Mouse (Mus musculus): ENCODE measurements at regions not wholly inside any gene's neighbourhood (a gene's known extent, or its start where the extent isn't known, plus 50 kb on each side); places are given as distances from the start of the nearest gene placed in this dataset.

DNA sequence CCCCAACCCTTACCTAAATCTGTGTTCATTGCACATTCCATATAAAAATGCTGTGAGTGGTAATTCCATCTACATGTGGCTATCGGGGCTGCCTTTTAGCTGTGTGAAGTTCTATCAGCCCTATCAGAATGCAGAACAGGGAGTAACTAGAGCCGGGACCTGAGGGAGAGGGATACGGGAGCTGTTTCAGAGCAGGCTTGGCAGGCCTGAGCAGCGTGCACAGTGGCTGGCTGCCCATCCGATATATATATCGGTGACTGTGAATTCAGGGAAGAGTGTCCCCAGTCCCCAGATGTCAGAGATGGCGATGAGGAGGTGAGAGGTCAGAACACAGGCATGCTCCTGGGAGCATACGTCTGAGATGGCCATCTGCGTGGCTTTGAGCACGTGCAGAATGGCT is 79.0 kb downstream of the Arl4c start:
- DNase-seq (ENCODE audit: low spot score in 2 of 2) = no peak

DNA sequence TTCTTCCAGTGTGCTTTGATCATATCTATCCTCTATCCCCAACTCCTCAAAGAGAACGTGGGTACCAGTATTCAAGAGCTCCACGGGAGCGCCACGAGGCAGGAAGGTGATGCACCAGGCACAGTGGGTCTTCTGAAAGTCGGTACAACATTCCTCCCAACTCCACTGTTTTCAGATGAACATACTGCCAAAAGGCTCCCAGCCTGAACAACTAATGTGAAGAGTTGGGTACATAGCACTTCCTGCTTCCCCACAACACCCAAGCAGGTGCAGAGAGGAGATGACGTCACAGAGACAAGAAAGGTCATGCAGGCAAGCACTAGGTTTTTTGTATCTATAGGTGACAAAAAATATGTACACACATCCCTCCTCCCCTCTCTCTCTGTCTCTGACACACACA is 79.7 kb downstream of the Arl4c start:
- DNase-seq (ENCODE audit: low spot score in 2 of 2) = no peak

DNA sequence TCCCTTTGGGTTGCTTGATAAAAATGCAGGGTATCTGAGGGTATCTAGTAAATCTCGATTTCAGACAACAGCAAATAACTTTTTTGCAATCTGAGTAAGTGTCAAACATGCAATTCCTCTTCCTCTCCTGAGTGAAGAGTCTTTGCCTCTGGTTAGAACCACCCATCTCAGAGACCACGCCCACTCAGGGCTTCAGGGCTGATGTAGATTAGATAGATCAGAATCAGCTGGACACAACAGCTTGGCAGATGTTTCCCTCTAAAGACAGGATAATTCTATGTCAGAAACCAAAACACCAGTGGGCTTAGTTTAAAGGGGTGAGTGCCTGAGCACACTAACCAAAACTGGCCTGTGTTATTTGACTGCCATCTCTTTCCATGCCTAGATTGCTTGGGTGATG is 80.8 kb downstream of the Arl4c start:
- DNase-seq (ENCODE audit: low spot score in 2 of 2) = no peak

DNA sequence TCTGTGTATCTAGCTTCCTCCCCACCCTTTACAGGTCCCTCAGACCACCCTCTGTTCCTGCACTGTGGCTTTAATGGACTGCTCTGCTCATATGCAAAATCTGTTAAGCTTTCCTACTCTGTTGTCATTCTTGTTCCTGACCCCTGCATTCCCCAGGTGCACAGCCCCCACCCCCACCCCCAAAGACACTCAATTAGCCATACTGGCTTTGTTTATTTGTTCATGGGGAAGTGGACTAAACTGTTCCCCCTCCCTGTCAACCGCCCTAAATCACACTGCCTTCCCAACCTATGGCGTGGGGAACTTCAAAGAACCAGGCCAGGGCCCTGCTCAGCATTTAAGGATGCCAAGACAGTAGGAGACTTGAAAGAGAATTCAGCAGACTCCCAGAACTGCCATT is 89.0 kb downstream of the Arl4c start:
- DNase-seq (ENCODE audit: low spot score in 2 of 2) = no peak

DNA sequence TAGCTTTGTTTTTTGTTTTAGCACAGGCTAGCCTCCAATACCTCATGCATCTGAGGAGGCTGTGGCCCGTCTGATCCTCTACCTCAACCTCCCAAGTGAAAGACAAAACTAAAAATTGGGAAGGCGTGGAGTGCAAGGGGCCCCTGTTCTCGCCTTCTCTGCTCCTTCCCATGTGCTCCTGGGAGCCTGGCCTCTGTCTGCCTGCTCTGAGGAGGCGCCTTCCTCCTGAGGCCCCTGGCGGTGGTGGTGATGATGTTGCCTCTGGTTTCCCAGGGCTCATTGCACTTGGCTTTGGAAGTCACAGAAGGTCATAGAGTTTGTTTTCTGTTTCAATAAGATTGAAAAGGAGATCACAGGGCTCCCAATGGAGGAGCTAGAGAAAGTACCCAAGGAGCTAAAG is 90.8 kb downstream of the Arl4c start:
- DNase-seq (ENCODE audit: low spot score in 2 of 2) = no peak

DNA sequence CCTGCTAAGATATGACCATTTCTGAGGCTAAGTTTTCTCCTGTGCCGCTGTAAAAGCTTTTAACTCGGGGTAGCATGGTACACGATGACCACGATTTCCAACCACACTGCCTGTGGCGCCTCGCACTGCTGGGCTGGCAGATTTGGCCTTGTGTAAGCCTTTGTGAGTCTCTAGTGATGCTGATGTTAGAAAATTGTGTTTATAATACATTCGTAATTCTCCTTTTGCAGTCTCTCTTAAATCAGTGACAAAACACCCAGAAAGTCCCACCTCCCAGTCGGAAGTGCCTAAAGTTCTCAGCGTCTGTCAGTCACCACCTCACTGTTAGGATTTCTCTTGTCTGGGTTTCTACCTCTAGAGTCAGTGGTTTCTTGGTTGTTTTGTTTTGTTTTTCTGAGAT is 91.2 kb downstream of the Arl4c start:
- no peak for DNase-seq (ENCODE audit: low spot score in 2 of 2)

DNA sequence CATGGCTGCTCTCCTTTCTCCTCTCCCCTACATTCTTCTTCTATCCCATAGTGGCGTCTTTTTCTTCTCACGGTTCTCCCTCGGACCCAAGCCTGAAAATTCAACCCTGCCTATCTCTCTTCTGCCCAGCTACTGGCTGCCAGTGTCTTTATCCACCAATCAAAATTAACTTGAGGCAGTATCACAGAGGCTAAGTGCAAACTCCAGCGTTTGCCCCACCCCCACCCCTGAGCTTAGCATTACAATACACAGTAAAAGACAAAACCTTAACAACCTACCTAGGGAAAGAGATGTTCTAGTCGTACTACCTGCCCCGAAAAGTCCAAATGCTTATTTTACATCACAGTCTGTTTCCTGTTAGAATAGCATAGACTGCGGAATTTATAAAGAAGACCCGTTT is 93.2 kb downstream of the Arl4c start:
- DNase-seq (ENCODE audit: low spot score in 2 of 2) = no peak

DNA sequence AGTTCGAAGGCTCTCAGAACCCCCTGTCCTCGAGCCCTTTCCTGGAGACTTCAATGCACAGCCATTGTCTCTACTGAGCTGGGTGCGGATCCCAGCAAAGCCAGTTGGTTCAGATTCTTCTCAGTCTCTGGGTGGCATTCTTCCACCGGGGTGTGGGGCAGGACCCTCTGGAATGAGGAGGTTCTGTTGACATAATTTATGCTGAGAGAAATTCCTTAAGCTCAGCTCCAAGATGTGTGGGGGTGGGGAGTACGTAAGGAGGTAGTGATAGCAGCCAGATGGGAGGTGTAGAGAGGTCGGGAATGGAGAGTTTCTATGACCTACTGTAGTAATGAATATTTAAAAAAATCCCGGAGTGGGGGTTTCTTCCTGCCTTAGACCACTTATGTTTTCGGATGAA is 93.8 kb downstream of the Arl4c start:
- no peak for DNase-seq (ENCODE audit: low spot score in 2 of 2)

DNA sequence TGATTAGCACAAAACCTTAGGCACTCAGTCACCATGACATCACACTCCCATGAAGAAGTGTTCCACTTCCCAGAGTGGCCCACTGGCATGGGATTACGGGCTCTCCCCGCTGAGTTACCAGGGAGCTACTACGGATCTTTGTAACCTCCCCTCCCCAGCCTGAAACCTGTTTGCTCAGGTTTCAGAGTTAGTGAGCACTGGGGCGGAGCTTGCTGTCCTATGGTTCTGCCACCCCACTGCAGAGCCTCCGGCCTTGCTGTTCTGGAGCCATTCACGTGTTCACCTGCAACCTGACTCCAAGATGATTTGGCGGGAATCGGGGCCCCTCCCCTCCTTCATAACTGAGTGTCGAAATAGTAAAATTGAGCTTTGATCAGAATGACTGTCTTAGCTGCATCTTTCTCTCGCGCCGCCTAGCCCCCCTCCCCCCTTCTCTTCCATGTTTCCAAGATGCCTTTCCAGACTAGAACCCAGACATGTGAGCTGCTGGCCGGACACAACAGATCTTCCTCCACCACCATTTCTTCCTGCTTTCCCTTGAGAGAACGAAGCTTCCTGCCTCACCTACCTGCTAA is 95.8 kb upstream of the Glrp1 start:
- DNase-seq (ENCODE audit: low spot score in 2 of 2) = no peak

DNA sequence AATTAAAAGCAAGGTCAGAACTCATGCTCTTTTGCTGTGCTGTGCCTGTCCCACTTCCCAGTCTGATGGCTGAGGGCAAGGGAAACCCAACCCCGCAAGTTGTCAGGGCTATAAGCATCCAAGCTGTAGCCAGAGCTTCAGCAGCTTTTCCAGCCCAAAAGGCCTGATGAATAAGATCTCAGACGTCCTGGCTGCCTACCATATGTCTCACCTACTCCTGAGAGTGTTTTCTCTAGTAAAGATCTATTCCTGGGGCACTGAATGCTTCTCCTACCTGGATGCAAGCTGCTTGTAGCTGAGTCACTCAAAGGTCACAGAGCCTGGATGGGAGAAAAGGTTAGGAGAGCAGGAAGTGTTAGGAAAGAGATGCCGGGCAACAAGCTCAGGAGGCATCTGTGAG is 92.4 kb upstream of the Glrp1 start:
- DNase-seq (ENCODE audit: low spot score in 2 of 2) = no peak

DNA sequence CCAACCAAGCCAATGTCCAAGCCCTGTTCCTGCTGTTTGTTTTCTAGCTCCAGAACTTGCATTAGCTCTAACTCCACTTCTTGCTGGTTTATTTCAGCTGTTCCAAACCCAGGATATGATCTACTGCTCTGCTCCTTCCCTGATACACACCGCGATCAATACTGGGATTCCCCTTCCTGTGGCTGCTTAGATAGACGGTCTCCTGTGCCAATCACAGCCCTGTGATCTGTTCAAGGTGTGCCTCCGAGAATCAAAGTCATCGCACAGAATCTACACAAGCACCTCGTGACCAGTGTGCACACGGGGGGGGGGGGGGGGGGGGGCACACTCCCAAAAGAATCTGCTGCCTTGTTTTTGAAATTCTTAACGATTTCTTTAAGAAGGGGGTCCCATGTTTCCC is 91.9 kb upstream of the Glrp1 start:
- DNase-seq (ENCODE audit: low spot score in 2 of 2) = no peak

DNA sequence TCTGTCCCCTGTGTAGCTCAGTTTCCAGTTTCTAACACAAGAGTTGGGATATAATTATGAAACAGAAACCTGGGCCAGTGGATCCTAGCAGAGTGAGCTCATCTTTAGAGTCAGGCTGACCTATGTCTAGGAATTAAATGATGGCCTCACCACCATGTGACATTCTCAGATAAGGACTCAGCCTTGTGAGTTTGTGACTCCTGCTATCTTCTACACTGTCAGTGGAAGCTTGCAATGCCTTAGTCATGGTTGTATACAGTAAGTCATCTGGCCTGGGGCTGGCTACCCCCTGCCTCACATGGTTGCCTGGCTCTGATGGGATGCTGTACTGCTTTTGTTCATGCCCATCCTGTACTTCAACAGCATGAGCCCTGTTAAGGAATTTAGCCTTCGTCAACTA is 90.3 kb upstream of the Glrp1 start:
- DNase-seq (ENCODE audit: low spot score in 2 of 2) = no peak

DNA sequence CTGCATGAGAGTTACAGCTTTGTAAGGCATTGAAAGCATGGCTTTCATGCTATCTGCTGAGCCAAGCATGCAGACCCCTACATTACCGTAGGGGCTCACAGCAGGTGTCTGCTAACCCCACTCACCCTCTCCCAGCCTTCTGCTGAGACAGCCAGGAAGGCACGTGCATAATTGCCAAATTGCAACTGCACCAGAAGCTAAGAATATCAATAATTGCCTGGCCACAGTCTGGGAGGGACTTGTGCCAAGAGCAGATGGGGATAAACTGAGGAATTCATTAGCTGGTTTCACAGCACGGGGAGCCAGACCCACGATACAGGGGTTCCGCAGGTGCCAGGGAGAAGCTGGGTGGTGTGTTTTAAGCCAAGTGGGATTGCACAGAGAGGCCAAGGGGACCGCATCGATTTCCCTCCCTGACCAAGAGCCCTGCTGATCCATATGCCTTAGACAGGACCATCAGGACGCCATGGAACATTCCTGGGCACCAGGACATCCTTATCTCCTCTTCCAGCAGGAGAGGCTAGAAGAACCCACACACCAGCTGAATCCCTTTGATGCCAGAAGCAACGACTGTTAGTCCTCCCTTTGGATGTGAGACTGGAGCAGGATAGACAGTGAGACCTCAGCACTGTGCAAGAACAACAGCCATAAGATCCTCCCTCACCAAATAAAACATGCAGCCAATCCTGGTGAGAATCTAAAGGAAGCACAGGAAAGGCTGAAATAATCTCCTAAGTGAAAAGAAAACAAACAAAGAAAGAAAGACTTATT is 84.8 kb upstream of the Glrp1 start:
- peak; percentile 13 to 26 for DNase-seq (ENCODE audit: low spot score in 2 of 2)

DNA sequence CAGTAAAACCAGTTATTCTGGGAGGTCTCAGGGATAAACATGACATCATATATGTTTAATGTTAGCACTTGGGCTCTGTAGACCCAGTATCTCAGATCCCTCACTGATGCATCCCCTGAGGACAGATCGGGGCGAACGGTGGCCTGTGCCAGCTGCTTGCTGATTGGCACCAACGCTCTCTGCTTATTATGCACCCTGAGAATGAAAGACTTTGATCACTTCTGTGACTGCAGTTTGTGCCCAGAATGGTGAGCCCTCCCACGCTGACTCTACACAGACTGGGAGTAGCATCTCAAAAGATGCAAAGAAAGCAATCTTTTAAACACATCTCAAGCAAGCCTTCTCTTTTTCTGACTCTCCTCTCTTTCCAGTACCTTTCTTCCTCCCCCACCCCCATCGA is 82.2 kb upstream of the Glrp1 start:
- peak in 1 of 2 experiments; percentile 12 for DNase-seq (ENCODE audit: low spot score in 2 of 2)

DNA sequence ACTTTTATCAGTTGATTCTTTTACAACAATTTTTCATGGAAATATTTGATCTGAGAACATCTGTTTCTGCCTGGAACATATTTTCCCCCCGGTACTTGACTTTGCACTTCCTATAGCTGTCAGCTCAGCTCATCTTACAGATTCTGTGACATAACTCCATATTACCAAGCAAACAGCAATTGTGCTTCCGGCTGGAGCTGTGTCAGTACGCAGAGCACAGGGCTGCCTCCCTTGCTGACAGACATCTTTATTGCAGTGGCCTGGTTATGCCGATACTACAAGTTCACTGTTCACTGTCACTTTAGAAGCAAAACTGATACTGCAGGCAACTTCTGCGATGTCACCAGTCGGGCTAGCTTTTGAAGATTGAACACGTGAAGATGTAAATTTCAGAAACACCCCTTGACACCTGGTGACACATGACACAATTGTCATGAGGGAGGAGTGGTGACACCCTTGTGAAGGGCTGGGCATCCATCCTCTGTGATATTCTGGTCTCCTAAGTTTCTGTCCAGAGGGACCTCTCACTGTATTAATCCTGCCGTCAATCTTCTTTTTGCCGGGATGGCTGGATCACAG is 81.0 kb upstream of the Glrp1 start:
- DNase-seq (ENCODE audit: low spot score in 2 of 2) = no peak

DNA sequence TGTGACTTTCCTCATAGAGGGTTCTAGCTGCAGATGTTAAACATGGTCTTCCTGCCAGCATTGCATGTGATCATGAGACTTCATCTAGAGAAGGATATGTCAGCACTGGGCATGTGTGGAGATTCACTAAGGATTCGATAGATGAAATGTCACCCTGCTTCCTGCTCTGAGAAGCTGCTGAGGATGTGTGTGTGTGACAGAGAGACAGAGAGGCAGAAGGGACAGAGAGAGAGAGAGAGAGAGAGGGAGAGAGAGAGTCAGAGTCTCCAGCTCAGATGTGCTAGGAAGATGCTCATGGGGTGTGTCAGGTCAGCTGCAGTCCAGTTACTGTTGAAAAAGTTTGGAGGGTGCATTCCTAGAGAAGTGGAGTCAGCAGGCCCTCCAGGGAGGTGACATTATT is 78.9 kb upstream of the Glrp1 start:
- DNase-seq (ENCODE audit: low spot score in 2 of 2) = no peak

DNA sequence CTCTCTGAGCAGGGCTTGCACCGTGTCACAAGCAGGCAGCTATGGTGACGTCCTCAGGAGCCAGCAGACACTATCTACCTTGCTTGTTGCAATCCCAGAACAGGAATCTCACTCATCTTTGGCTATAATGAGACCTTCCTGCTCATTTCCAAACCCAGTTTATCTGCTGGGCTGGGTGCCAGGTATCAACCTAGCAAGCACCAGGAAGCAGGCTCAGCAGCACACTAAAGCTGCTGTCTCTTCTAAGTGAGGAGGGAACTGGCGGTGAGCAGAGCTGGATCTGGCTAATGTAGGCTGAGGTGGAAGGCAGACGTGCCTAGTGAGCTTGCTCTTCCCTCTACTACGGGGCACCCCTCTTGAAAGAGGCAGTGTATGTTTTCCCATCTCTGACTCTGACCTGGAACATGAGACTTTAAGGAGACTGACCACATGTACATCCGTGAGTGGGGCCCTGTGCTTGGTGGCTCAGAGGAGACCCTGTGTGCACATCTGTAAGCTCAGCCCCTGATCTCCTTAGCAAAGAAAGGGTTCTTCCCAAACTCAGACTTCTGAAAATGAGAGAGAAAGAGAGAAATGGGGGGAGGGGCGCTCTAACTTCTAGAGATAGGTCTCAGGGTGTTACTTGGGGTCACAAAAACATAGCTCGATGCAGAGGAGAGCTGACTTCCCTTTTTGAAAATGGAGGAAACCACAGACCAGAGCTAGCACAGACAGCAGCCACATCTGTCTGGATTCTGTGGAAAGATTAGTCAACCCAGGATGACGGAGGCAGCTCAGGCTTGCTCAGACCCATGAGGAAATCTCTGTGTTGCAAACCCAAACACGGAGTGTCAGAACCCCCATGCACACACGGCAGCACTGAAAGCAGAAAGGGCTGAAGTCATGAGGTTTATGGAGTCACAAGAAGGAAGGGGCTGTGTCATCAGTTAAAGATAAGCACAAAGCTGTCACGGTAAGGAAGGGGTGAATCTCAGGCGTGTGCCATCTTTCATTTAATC is 77.3 kb upstream of the Glrp1 start:
- no peak for DNase-seq (ENCODE audit: low spot score in 2 of 2)

DNA sequence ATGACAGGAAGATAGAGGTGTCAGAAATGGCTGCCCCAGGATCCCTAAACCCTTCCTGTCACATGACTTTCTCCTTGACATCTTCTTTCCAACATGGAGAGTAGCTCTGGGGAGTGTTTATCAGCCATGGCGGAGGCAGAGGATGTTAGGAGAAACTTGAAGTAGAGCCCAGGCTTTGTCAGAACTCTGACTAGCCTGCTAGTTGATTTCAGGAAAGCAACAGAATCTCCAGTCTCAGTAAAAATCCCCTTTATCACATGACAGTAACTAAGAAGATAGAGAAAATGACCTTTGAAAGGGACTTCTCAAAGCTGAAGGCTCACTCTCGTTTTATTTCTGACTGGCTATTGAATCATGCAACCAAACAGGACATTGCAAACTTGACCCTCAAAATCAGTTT is 76.3 kb upstream of the Glrp1 start:
- DNase-seq (ENCODE audit: low spot score in 2 of 2) = no peak

DNA sequence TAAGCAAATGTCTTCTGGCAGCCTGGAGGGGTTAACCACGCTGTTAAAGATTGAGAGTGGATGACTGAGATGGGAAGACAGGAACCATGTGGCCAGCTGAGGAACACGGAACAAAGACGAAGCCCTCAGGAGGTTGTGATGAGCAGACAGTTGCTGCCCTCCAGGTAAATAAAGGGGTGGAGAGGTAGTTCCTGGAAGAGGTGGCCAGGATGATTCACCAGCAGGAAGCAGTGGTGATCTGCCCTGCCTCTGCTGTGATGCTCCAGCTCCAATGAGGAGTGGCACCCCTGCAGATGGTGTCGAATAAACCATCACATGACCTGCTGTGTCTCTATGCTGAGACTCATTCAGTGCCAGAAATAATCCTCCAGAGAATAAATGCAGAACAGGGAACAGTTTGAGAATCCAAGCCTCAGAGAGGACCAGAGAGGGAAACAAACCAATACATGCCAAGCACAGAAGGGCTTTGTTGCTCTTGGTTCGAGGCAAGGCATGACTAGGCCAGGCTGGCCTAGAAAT is 74.7 kb upstream of the Glrp1 start:
- no peak for DNase-seq (ENCODE audit: low spot score in 2 of 2)

DNA sequence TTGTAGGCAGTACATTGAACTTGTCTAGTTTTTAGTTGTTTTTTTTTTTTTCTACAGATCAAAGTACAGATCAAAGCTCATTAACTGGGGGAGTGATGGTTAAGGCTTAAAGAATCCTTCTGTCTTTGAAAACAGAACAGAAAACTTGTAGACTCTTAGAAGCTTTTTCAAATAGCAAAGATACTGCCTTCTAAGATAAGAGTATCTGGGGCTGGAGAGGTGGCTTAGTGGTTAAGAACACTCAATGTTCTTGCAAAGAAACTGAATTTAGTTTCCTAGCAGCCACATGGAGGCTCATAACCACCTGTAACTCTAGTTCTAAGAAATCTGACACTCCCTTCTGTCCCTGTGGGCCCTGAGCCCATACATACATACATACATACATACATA is 68.4 kb upstream of the Glrp1 start:
- no peak for DNase-seq (ENCODE audit: low spot score in 2 of 2)

DNA sequence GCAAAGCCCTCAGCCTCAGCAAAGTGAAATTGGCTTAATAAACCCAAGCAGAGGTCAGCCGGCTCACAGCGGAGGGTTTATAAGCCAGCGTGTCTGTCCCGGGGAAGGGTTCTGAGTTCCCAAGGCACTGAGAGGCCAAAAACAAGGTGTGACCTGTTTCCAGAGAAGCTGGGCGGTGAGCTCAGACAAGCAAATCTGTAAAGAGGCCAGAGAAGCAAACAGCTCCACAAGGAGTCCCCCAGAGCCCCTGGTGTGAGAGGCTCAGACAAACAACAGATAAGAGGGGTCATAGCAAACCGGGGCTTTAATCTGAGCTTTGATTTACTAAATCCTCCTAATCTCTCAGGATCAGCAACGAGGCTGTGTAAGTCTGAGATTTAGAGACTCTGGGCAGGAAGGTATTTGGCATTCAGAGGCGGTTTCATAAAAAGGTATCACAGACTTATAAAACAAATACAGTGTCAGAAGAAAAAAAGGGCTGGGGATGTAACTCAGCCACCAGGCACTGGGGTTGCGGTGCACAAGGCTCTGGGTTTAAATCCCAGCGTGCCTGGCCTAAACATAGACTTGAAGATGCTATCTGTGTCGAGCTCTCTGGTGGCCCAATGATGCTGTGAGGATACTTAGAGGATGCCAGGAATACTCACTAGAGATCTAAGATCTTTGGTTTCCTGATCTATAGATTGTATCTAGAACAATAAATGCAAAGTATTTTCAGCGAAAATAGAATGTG is 67.8 kb upstream of the Glrp1 start:
- no peak for DNase-seq (ENCODE audit: low spot score in 2 of 2)

Data from right cerebral cortex, adult 2 months (tissue).